Mouse (Mus musculus) heart, embryonic 15.5 days (tissue): ENCODE data around the gene P2rx2. TPM values are rescaled to one million over a fixed set of nuclear protein-coding genes. Genes with fewer than 3 reads are reported as not detected.

Experiments used
- ATAC-seq: fragments of 200-750 bp; cut with Nextera tagmentation; replicated peaks from 2 replicates; pipeline ENCODE4 v1.8.0; 2017; ENCODE audit warnings: low read depth, moderate TSS enrichment; ENCODE audit not compliant: insufficient number of reproducible peaks, insufficient read depth, low FRiP score
- H3K27ac ChIP-seq: fragments of 300-500 bp; sonication (generic); 2 replicates; pipeline ENCODE4 v1.5.1; 2015; ENCODE audit warnings: mild to moderate bottlenecking, inconsistent platforms
- H3K27me3 ChIP-seq: fragments of 300-500 bp; sonication (generic); 2 replicates; pipeline ENCODE4 v1.6.1; 2015; ENCODE audit warnings: inconsistent platforms
- H3K36me3 ChIP-seq: fragments of 300-500 bp; sonication (generic); 2 replicates; pipeline ENCODE4 v1.6.1; 2015; ENCODE audit warnings: mild to moderate bottlenecking, inconsistent platforms
- H3K4me1 ChIP-seq: fragments of 300-500 bp; sonication (generic); replicated peaks from 2 replicates; pipeline ENCODE4 v1.6.1; 2015; ENCODE audit warnings: inconsistent platforms
- H3K4me2 ChIP-seq: fragments of 300-500 bp; sonication (generic); 2 replicates; pipeline ENCODE4 v1.6.1; 2015; ENCODE audit warnings: inconsistent platforms, mild to moderate bottlenecking, moderate library complexity
- H3K4me3 ChIP-seq: fragments of 300-500 bp; sonication (generic); 2 replicates; pipeline ENCODE4 v1.5.1; 2015; ENCODE audit warnings: mild to moderate bottlenecking, inconsistent platforms
- H3K9ac ChIP-seq: fragments of 300-500 bp; sonication (generic); 2 replicates; pipeline ENCODE4 v1.6.1; 2015; ENCODE audit warnings: mild to moderate bottlenecking, inconsistent platforms
- H3K9me3 ChIP-seq: fragments of 300-500 bp; sonication (generic); replicated peaks from 2 replicates; pipeline ENCODE4 v1.6.1; 2016; ENCODE audit warnings: inconsistent platforms
- WGBS: fragments of 180-500 bp; shearing (Covaris S2); methylation state at CpG from one replicate; pipeline ENCODE4 v1.1.7; 2015; ENCODE audit warnings: mixed read lengths; 5-methylcytosine and 5-hydroxymethylcytosine counted together
- polyA plus RNA-seq: library from polyadenylated mRNA; unstranded; fragments of >200 nt; fragmentation: Nextera tagmentation; extraction: Ambion mirVana; gene quantifications from 2 replicates; pipeline ENCODE4 v1.2.1, GENCODE M21; 2015

Gene P2rx2
- polyA plus RNA-seq, 1 experiment from 2014 or later = 0.50 TPM

DNA sequence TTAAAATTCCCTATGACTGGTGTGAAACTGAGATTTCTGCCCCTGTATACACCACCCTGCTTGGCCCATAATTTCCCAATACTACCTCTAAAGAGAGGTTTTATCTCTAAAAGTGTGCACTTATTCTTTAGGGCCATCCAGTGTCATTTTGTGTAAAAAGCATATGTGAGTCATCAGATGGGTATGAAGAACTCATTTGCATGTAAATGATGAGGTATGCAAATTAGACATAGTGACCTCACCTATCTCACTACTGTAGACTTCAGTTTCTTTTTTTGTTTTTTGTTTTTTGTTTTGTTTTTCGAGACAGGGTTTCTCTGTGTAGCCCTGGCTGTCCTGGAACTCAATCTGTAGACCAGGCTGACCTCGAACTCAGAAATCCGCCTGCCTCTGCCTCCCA, 29.9 kb downstream of the P2rx2 start:
- Histone ChIP-seq H3K9ac (no peak overlapping the region), H3K36me3 (peaks cover 43% of the 10 kb centered on the region), H3K4me2 (no peak overlapping the region), H3K4me3 (no peak overlapping the region), H3K9me3 (no peaks in the 10 kb centered on the region), H3K27me3 (no peaks in the 10 kb centered on the region), H3K27ac (no peak overlapping the region), H3K4me1 (no peaks in the 10 kb centered on the region)
- 87% methylated on average over 3 of the region's 3 CpGs for WGBS
- no peak for ATAC-seq

DNA sequence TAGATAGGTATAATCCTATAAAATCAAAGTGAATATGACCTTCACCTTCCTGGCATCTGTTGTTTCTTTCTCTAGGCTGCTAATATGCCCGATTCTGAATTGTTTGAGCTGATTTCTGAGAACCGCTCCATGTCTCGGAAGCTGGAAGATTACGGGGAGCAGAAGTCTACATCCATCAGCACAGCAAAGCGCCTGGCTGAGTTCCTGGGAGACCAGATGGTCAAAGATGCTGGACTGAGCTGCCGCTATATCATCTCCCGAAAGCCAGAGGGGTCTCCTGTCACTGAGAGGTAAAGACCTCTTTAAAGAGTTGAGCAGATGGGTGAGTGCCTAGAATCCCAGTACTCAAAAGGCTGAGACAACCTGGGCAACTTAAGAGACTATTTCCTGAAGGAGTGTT, 34.2 kb downstream of the P2rx2 start:
- Histone ChIP-seq H3K9ac (no peak overlapping the region), H3K9me3 (no peaks in the 10 kb centered on the region), H3K4me1 (no peaks in the 10 kb centered on the region), H3K27ac (no peak overlapping the region), H3K4me3 (no peak overlapping the region), H3K27me3 (no peaks in the 10 kb centered on the region), H3K4me2 (no peak overlapping the region), H3K36me3 (peaks cover 61% of the 10 kb centered on the region)
- 96% methylated on average over 7 of the region's 7 CpGs for WGBS
- no peak for ATAC-seq

DNA sequence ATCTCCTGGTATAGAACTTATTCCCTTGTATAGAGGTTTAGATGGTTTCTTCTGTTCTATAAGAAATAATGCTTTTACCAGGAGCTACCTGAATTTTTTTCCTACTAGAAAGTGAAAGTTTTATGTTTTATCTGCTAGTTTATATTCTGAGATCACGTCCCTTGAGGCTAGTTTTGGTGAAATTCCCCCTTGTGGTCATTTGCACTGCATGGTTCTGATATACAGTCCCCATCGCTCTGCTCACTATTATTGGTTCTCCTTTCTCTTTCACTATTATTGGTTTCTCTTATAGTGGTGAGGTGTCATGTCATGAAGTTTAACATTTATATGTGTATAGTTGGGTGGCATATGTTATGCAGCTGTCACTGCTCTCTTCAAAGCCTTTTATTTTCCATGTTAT, 42.4 kb downstream of the P2rx2 start:
- ATAC-seq = no peak
- no peak overlapping the region for H3K4me2 ChIP-seq
- H3K4me3 ChIP-seq = no peak overlapping the region
- H3K27ac ChIP-seq = no peak overlapping the region
- H3K9me3 ChIP-seq = no peaks in the 10 kb centered on the region
- H3K36me3 ChIP-seq = peaks cover 35% of the 10 kb centered on the region
- no peaks in the 10 kb centered on the region for H3K27me3 ChIP-seq
- WGBS = 90% methylated on average over 2 of the region's 2 CpGs
- H3K4me1 ChIP-seq = no peaks in the 10 kb centered on the region
- H3K9ac ChIP-seq = no peak overlapping the region

DNA sequence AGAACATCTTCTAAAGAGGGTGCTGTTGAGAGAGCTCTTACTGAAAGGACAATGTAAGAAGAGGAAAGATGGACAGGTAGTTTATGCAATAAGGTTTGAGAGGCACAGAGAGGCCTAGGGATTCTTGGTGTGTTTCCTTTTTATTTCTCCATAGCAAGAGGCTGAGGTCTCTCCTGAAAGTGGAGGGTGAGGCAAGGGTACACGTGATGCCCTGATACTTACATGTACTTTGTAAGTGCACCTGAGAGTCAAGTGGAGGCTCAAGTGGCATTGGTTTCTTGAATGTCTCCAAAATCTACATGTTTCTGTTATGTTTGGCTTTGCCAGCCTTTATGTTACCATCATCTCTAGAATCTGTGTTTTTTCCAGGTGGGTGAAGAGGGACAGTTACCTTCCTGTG, 46.4 kb downstream of the P2rx2 start:
- ATAC-seq = no peak
- Histone ChIP-seq H3K9me3 (no peaks in the 10 kb centered on the region), H3K36me3 (peaks cover 21% of the 10 kb centered on the region), H3K4me3 (no peak overlapping the region), H3K27ac (no peak overlapping the region), H3K9ac (no peak overlapping the region), H3K27me3 (no peaks in the 10 kb centered on the region), H3K4me2 (no peak overlapping the region), H3K4me1 (no peaks in the 10 kb centered on the region)
- 81% methylated on average over 1 of the region's 1 CpGs for WGBS

DNA sequence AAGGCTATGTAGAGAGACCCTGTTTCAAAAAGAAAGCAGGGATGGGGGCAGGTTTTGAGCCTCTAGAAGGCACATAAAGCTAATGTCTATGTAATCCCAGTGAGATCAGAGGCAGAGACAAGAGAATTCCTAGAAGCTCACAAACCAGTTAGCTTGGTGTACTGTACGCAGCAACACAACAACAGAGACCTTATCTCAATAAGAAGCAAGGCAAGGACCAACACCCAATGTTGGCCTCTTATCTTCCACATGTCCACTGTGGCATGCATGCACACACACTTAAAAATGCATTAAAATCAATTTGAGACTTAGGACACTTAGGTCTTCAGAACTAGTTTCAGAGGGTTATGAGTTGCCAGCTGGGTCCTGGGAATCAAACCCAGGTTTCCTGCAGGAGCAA, 51.4 kb downstream of the P2rx2 start:
- Histone ChIP-seq H3K9me3 (no peaks in the 10 kb centered on the region), H3K27ac (no peak overlapping the region), H3K4me3 (no peak overlapping the region), H3K4me1 (peaks cover 4% of the 10 kb centered on the region; the same call in 1 of the 2 replicates), H3K4me2 (no peak overlapping the region), H3K36me3 (peaks cover 25% of the 10 kb centered on the region), H3K9ac (no peak overlapping the region), H3K27me3 (no peaks in the 10 kb centered on the region)
- ATAC-seq = no peak
- WGBS = 89% methylated on average over 1 of the region's 1 CpGs

Other genes starting within 250 kb of the P2rx2 start
- 0.16 and 0.87 TPM in 2 replicates for gene Gm35315, start 248.8 kb downstream of the P2rx2 start, polyA plus RNA-seq
- 0.55 and 1.1 TPM in 2 replicates for gene Plcxd1, start 243.2 kb downstream of the P2rx2 start, polyA plus RNA-seq
- 18.6 and 25.0 TPM in 2 replicates for gene Gtpbp6, start 235.0 kb downstream of the P2rx2 start, polyA plus RNA-seq
- 2.9 and 3.2 TPM in 2 replicates for gene Zfp605, start 233.1 kb downstream of the P2rx2 start, polyA plus RNA-seq
- 25.9 and 30.2 TPM in 2 replicates for gene Chfr, start 207.4 kb downstream of the P2rx2 start, polyA plus RNA-seq
- gene Golga3, start 166.5 kb downstream of the P2rx2 start, polyA plus RNA-seq = 13.4 and 18.6 TPM in 2 replicates
- 16.8 and 19.9 TPM in 2 replicates for gene Ankle2, start 112.2 kb downstream of the P2rx2 start, polyA plus RNA-seq
- 40.2 and 49.7 TPM in 2 replicates for gene Pgam5, start 73.3 kb downstream of the P2rx2 start, polyA plus RNA-seq
- 17.6 and 23.9 TPM in 2 replicates for gene Pxmp2, start 57.0 kb downstream of the P2rx2 start, polyA plus RNA-seq
- 13.0 and 17.3 TPM in 2 replicates for gene Pole, start 56.9 kb downstream of the P2rx2 start, polyA plus RNA-seq
- gene Lrcol1, start 1.5 kb upstream of the P2rx2 start, polyA plus RNA-seq = not detected in 2 replicates
- gene Fbrsl1, start 105.3 kb upstream of the P2rx2 start, polyA plus RNA-seq = 6.6 and 11.6 TPM in 2 replicates
- 0.05 and 0.33 TPM in 2 replicates for gene Galnt9, start 201.1 kb upstream of the P2rx2 start, polyA plus RNA-seq